Mouse (Mus musculus) urinary bladder, postnatal 10 days (tissue): Measurements from ENCODE around the gene Uxs1.

Experiments
- DNase-seq: peaks from one replicate; pipeline ENCODE4 v3.0.0; 2022; ENCODE audit warnings: low spot score

The Uxs1 gene

DNA sequence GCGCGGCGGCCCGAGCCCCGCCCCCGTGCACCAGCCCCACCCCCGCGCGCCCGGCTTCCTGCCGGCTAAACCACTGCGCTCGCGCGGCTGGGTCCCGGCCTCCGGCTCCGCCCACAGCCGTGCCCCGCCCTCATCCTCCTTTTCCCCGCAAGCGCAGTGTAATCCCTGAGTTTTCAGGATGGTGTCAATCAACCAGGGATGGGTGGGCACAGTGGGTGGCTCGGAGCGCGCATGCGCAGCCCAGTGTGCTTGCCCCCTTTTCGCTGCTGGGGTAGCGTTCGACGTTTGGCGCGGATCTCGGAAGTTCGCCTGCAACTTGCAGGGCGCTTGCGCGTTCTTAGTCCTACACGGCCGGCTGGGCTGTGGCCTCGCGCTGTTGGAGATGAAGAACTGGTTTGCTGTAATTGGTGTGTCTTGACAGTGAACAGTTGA, at the start of gene Uxs1:
Gene Uxs1, minus strand, starts transcription at position 38 of the 432 bp plus-strand sequence.
- peak; percentile 86 for DNase-seq

DNA sequence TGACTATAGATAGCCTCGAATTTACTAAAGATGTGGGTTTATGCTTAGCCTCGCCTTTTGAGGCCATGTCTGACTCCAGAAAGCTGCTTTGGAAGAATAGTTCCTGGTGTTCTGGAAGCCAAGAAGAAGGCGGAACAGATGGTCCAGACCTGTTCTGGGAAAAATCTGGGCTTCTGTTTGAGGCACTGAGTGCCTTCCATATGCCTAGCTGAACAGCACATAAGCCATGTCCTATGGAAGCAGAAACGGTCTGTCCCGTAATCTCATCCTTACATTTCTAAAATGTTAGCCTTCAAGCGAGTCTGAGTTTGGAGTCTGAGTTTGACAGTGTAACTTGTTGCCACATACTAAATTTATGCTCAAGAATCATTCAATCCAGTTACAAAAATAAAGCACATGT, 49.6 kb upstream of the Uxs1 start:
- DNase-seq = no peak

DNA sequence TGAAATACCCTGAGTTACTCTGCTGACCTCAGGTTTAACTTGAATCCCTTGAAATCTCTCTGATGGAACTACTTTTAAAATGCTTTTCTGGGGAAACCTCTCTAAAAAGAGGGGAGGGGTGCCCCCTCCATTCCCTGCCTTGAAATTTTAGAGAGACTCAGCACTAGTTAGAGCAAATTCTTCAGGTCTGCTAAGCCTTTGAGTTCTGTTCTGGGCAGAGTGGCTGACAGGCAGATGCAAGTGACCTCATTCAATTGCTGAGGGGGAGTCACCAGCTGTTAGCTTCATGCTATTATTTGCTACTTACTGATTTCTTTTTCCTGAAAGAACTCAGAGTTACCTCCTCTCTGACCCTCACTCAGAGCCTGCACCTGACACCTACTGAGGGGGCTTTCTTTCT, 43.5 kb upstream of the Uxs1 start:
- DNase-seq = no peak

DNA sequence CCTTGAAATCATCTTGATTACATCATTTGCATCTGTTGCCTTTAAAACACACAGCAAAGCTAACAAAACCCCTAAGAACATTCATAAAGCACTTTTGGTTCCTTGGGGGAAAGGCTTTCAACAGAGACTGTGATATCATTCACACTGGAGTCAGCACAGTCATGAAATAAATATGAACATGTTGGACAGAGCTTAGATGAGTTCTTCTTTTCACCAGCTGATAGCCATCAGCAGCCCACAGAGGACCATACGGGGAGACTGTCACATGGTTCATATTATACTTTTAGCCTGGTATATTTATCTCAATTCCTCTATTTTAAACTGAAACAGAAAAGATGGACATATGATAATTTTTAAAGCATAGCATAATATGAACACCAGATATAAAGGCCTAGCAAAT, 40.9 kb upstream of the Uxs1 start:
- DNase-seq = no peak

DNA sequence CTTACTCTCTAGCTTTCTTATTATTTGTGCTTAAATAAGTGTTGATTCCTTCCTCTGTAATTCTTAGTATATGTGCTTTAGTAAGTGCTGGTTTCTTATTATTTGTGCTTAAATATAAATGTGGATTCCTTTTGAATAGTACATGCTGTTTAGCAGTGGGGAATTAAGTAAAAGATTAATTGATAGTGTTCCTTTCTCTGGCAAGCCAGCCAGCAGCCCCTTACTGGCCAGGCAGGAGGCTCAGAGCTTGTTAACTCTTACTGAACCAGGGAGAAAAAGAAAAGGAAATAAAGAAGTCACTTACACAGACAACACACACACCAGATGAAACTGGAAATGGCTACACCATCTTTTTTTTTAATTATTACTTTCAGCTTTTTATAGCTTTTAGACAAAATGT, 37.2 kb upstream of the Uxs1 start:
- no peak for DNase-seq

DNA sequence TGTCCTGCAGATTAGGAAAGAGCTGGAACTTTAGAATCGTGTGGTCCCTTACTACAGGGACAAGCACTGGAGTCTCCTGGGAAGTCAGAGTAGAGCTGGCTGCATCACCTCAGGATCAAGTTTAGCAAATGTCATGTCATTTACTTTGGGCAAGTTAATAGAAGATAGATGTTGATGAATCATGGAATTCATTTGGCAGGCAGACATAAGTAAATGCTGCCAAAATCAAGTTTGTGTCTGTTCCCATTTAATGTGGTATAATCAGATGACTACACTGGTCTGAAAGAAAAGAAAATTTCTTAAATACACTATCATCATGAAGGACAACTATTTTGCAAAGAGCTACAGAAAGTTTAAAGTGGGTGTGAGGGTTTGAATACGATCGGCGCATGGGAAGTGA, 35.0 kb upstream of the Uxs1 start:
- DNase-seq = no peak

DNA sequence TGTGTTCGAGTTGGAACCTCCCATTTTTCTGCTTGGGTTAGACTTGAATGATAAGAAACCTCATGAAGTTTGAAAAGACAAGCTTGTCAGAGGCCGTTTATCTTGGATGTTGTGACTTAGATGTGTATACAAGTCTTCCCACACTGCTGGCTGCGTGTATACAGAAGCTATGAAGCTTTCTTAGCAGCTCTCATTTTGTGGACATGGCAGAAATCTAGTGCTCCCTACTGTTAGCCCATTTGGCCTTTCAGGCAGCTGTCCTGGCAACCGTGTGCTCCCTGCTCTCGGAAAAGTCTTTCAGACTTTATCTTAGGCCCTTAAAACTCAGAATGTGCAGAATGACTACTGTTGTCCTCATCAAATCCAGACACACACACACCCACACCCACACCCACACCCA, 31.4 kb upstream of the Uxs1 start:
- no peak for DNase-seq

DNA sequence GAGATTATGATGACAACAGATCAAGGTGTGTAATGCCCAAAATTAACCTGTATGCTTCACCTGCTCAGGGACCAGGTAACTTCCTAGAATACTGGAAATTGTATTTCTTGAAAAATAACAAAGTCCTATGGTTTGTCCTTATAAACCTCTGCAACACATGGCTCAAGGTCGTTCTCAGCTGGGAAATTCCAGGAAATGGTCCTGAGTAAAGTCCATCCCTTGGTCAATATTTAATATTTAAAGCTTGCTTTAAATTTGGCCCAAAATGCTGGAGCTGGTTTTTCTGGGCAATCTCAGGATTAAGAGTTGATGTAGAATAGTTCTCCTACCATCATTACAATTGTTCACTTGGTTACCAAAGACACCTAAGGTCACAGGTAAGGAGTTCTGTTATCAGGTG, 30.1 kb upstream of the Uxs1 start:
- no peak for DNase-seq

DNA sequence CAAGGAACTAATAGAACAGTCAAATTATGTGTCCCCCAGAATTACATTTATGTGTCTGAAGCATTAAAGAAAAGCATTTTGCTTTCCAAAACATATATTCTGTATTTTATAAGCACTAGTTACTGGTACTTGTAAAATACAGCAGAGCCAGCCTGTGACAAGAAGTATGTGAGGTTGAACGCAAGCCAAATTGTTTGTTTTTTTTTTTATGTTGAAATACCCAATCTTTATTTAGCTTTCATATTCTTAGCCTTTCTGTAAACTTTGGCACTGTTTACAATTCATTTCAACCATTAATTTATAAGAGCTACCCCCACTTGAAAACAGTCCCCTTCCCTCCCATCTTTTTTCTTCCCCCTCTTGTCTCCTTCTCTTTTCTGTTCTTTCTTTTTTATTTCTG, 28.0 kb upstream of the Uxs1 start:
- DNase-seq = no peak

DNA sequence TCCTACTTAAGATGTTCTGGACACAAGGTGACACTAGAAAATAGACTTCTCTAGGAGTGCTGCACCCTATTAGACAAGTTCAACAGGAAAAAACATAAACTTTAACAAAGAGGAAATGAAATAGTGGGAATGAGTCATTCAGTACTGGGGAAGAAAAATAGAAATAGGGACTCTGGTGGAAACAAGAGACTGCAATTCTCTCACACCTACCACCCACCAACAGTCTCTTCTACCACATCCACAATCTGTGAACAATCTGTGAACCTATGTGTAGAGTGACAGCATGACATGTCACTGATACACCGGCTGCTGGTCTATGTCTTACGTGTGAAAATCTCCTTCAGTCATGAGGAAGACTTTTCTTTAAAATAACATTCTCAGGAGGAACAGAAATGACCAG, 15.8 kb upstream of the Uxs1 start:
- no peak for DNase-seq

DNA sequence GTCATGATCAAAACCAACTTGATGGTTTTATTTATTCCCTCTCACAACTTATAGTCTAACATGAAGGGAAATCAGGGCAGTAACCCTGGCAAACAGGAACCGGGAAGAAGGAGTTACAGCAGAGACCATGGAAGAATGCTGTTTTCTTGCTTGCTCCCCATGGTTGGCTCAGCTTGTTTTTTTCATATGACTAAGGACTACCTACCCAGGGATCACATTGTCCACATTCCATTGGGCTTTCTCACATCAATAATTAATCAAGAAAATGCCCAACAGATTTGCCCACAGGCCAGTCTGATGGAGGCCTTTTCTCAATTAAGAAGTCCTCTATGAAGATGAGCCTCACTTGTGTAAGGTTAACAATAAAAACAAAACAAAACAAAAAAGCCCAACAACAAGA, 9.6 kb upstream of the Uxs1 start:
- DNase-seq = no peak

DNA sequence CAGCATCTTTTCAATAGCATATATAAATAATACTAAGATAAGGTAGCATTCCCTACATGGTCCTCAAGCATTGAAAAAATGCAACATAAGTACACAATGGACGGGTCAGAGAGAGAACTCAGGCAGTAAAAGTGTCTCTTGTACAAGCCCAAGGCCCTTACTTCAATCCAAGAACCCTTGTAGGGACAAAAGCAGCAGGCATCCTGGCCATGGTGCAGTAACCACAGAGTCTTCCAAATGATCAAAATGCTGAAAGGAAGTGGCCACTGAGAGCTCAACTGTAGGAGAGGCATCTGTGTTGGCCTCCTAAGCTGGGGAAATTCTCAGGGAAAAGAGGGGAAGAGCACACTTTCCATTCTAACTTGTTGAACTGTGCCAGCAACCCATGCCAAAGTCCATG, 2.5 kb upstream of the Uxs1 start:
- DNase-seq = no peak

DNA sequence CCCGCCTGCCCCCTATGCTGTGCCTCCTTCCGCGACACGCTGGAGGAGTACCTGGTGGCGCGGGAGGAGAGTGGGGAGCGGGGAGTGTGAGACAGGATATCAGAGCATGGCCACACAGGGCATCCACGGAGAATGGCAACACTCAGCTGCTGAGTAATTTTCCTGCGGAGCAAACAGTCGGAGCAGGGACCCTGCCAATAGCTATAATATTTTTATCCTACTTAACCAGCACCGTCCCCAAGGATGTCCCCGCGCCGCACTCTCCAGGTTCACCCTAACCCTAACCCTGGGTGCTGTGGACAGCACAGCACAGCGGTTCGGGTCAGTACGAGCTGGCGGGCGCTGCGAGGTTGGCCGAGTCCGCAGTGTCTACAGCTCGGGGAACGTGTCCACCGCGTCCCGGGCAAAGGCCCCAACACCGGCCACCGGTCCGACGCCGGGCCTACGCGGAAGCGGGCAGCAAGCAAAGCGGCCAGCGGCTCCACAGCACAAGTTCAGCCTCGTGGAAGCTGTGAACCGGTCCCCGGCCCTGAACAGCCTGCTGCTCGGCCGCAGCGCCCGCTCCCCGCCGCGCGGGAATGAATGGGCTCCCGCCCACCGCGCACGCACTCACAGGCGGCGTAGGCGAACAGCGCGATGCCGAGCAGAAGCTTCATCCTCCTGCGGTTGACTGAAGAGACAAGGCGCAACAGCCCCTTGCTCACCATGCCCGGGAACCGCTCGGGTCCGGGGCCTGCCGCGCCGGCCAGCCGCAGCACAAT, 418 bp downstream of the Uxs1 start:
- DNase-seq = no peak

DNA sequence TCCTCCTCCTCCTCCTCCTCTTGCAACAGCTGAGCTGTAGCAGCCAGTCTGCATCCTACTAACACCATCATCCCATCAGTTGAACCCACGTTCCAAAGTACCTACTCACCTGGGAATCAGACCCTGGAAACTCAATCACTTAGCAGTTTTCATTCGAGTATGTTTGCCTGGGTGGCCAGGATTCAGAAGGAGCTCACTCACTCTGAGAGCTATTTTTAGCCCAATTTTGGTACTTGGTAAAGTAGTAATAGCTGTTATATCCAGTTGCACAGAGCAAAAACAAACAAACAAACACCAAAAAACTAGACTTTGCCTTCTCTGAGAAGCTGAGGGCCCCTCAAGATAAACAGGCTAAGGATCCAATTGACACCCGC, 985 bp downstream of the Uxs1 start:
- no peak for DNase-seq

DNA sequence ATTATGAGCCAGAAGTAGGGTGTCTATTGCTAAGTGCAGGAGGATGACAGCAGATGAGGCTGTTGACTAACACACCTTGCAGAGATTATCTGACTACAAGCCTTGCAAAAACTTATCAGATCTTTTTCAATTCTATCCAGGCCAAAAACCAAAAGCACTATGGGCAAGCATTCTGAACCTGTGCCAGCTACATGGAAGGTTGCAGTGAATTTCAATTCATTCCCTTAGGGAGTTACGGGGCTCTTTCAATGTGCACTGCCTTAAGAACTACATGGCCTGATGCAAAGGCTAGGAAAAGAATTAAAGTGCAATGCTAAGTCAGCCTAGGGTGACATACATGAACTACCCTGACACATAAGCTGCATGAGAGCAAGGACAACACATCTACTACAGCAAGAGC, 4.2 kb downstream of the Uxs1 start:
- DNase-seq = no peak

DNA sequence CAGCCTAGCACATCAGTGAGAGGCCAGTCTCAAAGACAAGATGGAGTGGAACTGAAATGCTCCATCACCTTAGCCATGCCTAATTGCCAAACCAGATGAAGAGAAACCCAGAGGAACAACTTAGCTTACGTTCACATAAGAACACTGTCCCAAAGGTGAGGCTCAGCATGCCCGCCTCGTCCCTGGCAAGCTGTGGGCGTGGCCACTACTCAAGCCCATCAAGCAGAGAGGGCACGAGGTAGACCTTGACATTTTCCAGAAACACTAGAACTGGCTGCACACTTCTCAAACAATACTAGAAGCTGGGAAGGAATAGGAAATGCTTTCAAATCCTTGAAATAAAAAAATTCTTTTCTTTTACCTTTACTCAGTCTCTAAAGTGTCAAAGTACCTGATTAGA, 5.0 kb downstream of the Uxs1 start:
- no peak for DNase-seq

DNA sequence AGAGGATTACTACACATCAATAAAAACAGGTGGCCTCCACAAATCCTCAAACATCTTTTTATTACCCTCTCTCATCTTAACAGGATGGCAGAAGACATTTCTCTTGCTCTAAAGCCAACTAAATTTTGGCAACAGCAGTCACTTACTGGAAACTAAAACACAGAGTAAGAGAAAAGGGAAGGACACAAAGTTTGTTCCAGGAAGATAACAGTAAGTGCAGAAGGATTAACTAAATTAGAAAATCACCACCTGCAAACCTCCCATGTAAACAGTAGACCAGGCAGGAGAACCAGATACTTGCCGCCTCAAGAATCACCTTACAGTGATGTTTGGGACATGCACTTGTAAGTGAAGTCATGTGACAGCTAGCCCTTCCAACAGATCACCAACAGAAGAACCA, 5.8 kb downstream of the Uxs1 start:
- DNase-seq = no peak

DNA sequence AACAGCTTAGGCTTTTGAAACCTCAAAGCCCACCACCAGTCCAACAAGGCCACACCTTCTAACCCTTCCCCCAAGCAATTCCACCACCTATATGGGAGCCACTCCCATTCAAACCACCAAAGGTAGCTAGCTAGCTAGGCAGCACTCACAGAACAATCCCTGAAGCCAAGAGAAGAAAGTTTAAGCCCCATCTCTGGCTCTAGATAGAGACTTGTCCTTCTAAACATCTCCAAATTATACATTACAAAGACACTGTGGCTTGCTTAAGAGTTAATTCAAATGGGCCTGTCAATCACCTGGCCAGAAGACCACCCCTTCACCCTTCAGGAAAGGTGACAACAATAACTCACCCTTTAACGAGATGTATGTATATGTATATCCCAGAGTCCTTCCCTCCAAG, 7.0 kb downstream of the Uxs1 start:
- no peak for DNase-seq

DNA sequence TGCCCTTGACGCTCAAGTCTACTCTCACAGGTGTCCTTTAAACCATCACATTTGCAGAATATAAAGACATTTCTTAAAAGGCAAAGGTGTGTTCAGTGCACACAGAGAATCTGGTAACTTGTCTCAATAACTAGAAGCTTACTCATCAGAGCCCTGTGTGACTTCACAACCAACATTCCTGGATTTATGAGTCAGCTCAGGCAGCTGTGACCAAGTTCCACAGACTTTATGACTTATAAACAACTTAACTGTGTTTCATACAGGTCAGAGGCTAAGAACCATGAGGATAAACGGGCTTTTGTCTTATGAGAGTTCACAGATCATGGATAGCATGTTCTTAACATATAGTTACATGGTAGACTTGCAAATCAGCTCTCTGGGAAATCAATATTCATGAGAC, 8.5 kb downstream of the Uxs1 start:
- no peak for DNase-seq

DNA sequence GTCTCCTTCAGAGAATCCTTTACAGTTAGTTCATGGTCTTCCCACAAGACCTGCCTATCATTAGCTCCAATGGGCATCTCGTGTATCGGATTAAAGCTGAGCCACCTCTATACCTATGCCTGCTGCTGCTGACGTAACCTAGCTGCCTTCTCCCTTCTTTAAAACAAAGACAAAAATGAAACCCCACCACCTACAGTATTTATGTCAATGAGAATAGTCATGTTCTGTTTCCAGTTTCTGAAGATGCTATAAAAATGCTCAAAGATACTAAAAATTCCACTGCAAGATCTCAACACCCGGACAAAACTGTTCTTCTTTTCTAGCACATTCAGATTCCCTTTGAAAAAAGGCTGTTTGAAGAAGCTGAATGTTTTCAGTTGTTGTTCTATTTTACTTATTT, 9.2 kb downstream of the Uxs1 start:
- no peak for DNase-seq

DNA sequence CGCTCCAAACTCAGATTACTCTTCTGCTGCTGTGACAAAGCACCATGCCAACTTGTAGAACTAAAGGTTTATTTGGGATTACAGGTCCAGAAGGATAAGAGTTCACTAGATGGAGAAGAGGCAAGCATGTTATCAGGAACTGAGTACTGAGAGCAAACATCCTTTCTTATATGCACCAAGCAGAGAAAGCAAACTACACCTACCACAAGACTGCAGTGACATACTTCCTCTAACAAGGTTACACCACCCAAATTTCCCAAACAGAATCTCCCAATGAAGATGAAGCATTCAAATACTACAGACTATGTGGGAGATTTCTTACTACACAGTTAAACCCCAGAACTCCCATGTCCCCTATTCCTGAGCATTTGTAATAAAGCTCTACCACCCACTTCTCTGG, 15.8 kb downstream of the Uxs1 start:
- no peak for DNase-seq

DNA sequence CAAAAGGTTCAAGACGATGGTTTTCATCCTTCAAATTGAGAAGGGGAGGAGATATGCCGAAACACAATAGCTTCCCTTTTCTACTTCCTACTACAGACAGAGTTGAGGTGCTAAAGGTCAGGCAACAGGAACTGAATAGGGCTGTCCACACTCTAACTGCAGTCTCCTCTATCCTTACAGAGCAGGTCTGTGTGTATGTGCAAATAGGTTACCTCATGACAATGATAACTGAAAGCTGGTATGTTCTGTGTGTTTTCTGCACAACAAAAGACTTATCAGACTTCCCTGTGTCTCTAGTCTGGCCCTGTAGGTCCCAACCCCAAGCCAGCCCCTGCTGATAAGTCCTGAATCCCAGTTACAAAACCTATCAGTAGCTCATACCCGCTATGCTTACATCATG, 16.5 kb downstream of the Uxs1 start:
- DNase-seq = no peak

DNA sequence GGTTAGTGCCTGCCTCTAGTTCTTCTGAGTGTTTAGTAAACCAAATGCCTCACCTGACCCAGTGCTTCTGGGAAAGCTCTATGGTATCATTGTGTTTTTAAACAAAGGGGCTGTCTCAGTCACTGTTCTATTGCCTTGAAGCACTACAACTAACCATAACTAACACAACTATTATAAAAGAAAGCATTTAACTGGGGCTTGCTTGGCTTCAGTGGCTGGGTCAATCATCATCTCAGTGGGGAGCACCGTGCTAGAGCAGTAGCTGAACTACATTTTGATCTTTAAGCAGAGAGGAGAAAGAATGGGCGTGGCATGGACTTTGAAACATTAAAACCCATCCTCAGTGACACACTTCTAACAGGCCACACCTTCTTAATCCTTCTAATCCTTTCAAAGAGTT, 18.2 kb downstream of the Uxs1 start:
- DNase-seq = no peak

DNA sequence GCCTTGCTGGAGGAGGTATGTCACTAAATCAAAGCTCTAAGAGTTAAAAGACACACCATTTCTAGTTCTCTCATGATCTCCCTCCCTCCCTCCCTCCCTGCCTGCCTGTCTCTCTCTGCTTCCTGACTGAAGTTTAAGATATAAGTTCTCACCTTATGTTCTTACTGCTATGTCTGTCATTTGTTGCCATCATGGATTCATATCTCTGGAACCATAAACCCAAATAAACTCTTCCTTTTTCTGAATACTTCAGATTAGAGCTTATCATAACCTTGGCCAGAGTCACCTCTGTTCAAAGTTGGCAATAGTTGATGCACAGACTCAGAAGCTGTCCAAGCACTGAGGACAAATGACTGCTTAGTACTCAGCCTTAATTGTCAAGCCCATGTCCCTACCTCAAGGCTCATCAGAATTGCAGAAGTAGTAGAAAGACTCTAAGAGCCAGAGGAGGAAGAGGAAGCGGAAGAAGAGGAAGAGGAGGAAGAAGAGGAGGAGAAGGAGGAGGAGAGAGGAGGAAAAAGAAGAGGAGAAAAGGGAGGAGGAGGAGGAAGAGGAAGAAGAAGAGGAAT, 23.6 kb downstream of the Uxs1 start:
- no peak for DNase-seq
